Mouse (Mus musculus) heart, adult 2 months (tissue): ENCODE results near the gene Diras2.

Source experiments
- CTCF ChIP-seq: fragments of 200-600 bp; IDR thresholded peaks from 2 replicates; pipeline ENCODE4 v1.8.1; 2022; ENCODE audit warnings: antibody characterized with exemption, mild to moderate bottlenecking, moderate library complexity
- EP300 ChIP-seq: fragments of 200-500 bp; IDR thresholded peaks from 2 replicates; pipeline ENCODE4 v1.6.1; 2011; ENCODE audit warnings: low read depth, low read length, control low read depth; ENCODE audit not compliant: insufficient read depth
- POLR2A ChIP-seq: fragments of 200-500 bp; IDR thresholded peaks from 2 replicates; pipeline ENCODE4 v1.6.1; 2011; ENCODE audit warnings: mild to moderate bottlenecking, low read depth, low read length, control low read depth; ENCODE audit not compliant: insufficient read depth

DNA sequence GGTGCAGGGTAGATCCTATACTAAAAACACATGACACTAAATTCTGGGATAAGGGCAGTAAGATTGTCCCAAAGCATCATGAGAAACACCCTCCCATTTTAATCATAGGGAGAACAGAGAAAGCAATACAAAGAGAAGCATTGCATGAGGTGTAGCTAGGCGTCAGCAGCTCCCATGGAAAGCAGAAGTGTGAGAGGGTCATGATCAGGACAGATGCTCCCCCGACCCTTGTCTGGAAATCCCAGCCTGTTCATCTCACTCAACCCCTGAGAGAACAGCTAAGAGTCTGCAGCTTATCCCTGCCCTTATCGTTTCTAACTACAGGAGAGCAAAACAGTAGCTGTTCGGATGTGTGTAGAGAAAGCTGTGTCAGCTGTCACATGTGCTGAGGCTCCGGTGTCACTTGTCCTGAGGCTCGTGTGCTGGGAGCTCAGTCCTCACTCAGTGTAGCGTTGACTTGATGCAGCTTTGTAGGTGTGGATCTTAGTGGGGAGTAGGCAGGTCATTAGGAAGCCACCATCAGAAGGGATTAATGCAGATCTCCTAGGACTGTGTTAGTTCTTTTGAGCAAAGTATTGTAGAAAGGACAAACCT, 45.0 kb upstream of the Diras2 start:
- TF ChIP-seq EP300 (no peak), POLR2A (no peak), CTCF (no peak)
